Mouse (Mus musculus): ENCODE measurements around the gene Pak1.

DNA sequence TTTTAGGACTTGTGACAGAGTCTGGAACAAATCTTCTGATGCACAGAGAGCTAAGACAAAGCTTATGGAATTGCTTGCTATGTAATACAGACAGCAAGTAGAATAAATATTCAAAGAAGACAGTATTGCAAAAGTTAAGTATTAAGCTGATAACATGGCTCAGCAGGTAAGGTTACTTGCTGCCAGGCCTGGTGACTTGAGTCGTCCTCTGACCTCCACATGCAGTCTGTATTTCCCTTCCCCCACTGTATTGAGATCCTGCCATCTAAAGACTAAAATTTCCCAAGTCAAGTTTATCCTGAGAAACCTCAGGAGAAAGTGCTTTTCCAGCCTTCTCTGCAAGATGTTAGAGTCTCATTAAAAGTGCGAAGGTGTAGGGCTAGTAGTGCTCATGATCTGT is 40.8 kb downstream of the Pak1 start:
- no peak for TF ChIP-seq CTCF (IDR thresholded peaks at IDR 0.05; ENCODE audit: extremely low read depth, insufficient read length, insufficient replicate concordance, low read depth, low read length)
- no peak for TF ChIP-seq POLR2A (IDR thresholded peaks at IDR 0.05; ENCODE audit: low read depth, low read length)
